Mouse (Mus musculus) myocyte (in vitro differentiated cells): Measurements from ENCODE around the gene Sec14l1. TPM values are rescaled to one million over a fixed set of nuclear protein-coding genes. Genes with fewer than 3 reads are reported as not detected.

Source experiments
- H3K27me3 ChIP-seq: one replicate; pipeline ENCODE4 v1.6.1; 2011; ENCODE audit not compliant: control insufficient read depth, insufficient read depth, insufficient read length
- H3K36me3 ChIP-seq: one replicate; pipeline ENCODE4 v1.6.1; 2011; ENCODE audit not compliant: control insufficient read depth, insufficient read depth
- H3K4me2 ChIP-seq: one replicate; pipeline ENCODE4 v1.6.1; 2011; ENCODE audit warnings: low read depth, control low read depth
- H3K4me3 ChIP-seq: one replicate; pipeline ENCODE4 v1.5.1; 2011; ENCODE audit warnings: mild to moderate bottlenecking, control low read depth, moderate library complexity
- H3K79me2 ChIP-seq: one replicate; pipeline ENCODE4 v1.6.1; 2011; ENCODE audit not compliant: control insufficient read depth, insufficient read depth
- H3ac ChIP-seq: one replicate; pipeline ENCODE4 v1.6.1; 2011; ENCODE audit not compliant: control insufficient read depth, insufficient read length
- CEBPB ChIP-seq: IDR thresholded peaks from 2 replicates; pipeline ENCODE4 v1.6.1; 2011; ENCODE audit warnings: mild to moderate bottlenecking, moderate library complexity; ENCODE audit not compliant: poor library complexity, insufficient read depth, severe bottlenecking
- E2F4 ChIP-seq: IDR thresholded peaks from one replicate; pipeline ENCODE4 v1.6.1; 2011; ENCODE audit warnings: mild to moderate bottlenecking, control low read depth, moderate library complexity; ENCODE audit not compliant: insufficient read depth
- MAX ChIP-seq: IDR thresholded peaks from one replicate; pipeline ENCODE4 v1.6.1; 2011; ENCODE audit warnings: low read depth, mild to moderate bottlenecking, control low read depth
- MYOD1 ChIP-seq, 3 experiments: IDR thresholded peaks; one replicate each; pipeline ENCODE4 v1.6.1; 2011; ENCODE audit warnings: control low read depth in 2 of 3, low read depth in 2 of 3, mild to moderate bottlenecking in 2 of 3, moderate library complexity in 1 of 3; ENCODE audit not compliant: insufficient read length in 2 of 3, control insufficient read depth in 1 of 3
- MYOG ChIP-seq, 3 experiments: IDR thresholded peaks; one replicate each; pipeline ENCODE4 v1.6.1; 2011; ENCODE audit warnings: control low read depth in 2 of 3, low read depth in 2 of 3, mild to moderate bottlenecking in 2 of 3; ENCODE audit not compliant: insufficient read length in 2 of 3, control insufficient read depth in 1 of 3, insufficient read depth in 1 of 3
- POLR2A ChIP-seq: IDR thresholded peaks from one replicate; pipeline ENCODE4 v1.6.1; 2011; ENCODE audit warnings: low read depth, mild to moderate bottlenecking, control low read depth, moderate library complexity; ENCODE audit not compliant: insufficient read length
- POLR2AphosphoS2 ChIP-seq: IDR thresholded peaks from one replicate; pipeline ENCODE4 v1.6.1; 2011; ENCODE audit warnings: low read depth, control low read depth; ENCODE audit not compliant: insufficient read length
- REST ChIP-seq: IDR thresholded peaks from one replicate; pipeline ENCODE4 v1.6.1; 2011; ENCODE audit warnings: mild to moderate bottlenecking, control low read depth, moderate library complexity; ENCODE audit not compliant: insufficient read depth, insufficient read length
- SRF ChIP-seq: IDR thresholded peaks from one replicate; pipeline ENCODE4 v1.6.1; 2011; ENCODE audit warnings: low read depth; ENCODE audit not compliant: control insufficient read depth, insufficient read length
- TCF12 ChIP-seq: IDR thresholded peaks from one replicate; pipeline ENCODE4 v1.6.1; 2011; ENCODE audit warnings: mild to moderate bottlenecking, control low read depth; ENCODE audit not compliant: poor library complexity, insufficient read depth, severe bottlenecking
- TCF3 ChIP-seq: IDR thresholded peaks from one replicate; pipeline ENCODE4 v1.6.1; 2011; ENCODE audit warnings: low read depth, control low read depth; ENCODE audit not compliant: insufficient read length
- USF1 ChIP-seq: IDR thresholded peaks from one replicate; pipeline ENCODE4 v1.6.1; 2011; ENCODE audit warnings: low read depth, mild to moderate bottlenecking, control low read depth, moderate library complexity
- polyA plus RNA-seq: library from polyadenylated mRNA; unstranded; fragments of >200 nt; fragmentation: generic; extraction: Trizol; gene quantifications from one replicate; pipeline ENCODE4 v1.2.1, GENCODE M21; 2012; ENCODE audit warnings: missing spikeins

Gene Sec14l1
- polyA plus RNA-seq, 1 experiment: 84.8 TPM

DNA sequence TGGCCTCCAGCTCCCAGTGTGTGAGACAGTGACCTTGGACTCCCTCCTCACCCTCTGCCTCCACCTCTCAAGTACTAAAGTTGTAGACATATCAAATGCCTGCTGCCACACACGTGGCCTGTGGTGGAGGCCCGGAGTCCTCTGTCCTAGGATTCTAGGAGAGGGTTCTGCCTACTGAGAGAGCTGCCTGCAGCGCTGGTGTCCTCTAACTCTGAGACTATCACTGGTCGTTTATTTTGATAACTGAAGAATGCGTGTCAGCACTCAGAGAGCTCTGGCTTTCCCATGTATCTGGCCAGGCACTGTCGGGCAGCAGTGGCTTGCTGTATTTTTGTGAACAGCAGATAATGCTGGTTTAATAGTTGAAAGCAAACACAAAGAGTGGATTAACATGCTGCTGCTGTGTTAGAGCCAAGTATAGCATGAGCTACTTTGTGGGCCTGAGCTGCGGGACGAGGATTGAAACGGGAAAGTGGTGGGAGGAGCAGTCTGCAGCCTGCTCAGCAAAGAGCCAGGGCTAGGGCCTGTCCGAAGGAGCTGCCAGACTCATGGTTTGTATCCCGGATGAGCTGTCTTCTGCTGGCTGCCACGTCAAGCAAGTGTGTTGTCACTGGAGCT lies 13.1 kb downstream of the Sec14l1 start:
- TF ChIP-seq MYOD1 (IDR thresholded peaks at IDR 0.05; ENCODE audit: control insufficient read depth in 1 of 3, insufficient read length in 2 of 3, low read depth in 2 of 3) (no peak), TCF3 (no peak), USF1 (no peak), SRF (no peak), POLR2AphosphoS2 (no peak), POLR2A (no peak)
- Histone ChIP-seq H3K79me2 (peaks cover 66% of the 10 kb centered on the region), H3ac (no peak overlapping the region), H3K36me3 (peaks cover 9% of the 10 kb centered on the region), H3K4me2 (peak overlapping the region; percentile 49), H3K4me3 (no peak overlapping the region), H3K27me3 (no peaks in the 10 kb centered on the region)

DNA sequence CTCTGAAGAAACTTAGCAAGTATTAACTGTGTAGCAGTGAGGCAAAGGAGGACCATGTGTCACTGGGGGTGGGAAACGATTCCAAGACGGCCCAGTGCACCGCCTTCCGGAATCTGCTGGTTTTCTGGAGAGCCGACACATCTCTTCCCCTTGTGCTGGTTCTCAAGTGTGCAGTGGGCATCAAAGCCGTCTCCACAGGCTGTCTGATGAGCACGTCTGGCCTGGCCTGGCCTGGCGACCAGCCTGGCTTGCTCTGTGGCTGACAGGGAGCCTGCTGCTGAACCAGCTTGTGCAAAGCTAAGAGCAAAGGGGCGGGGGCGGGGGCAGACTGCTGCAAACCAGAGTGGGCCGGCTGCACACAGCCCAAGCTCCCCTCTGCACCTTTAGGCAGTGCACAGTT lies 14.5 kb downstream of the Sec14l1 start:
- Histone ChIP-seq H3K27me3 (no peaks in the 10 kb centered on the region), H3K4me3 (no peak overlapping the region), H3K4me2 (no peak overlapping the region), H3ac (no peak overlapping the region), H3K79me2 (peaks cover 53% of the 10 kb centered on the region), H3K36me3 (peaks cover 9% of the 10 kb centered on the region)
- no peak for TF ChIP-seq TCF3
- TF ChIP-seq CEBPB: no peak
- TF ChIP-seq MAX: no peak
- no peak for TF ChIP-seq MYOG (IDR thresholded peaks at IDR 0.05; ENCODE audit: control insufficient read depth in 1 of 3, insufficient read depth in 1 of 3, insufficient read length in 2 of 3, low read depth in 2 of 3)
- TF ChIP-seq TCF12: no peak
- no peak for TF ChIP-seq E2F4
- TF ChIP-seq REST: no peak
- TF ChIP-seq USF1: no peak
- no peak for TF ChIP-seq MYOD1 (IDR thresholded peaks at IDR 0.05; ENCODE audit: control insufficient read depth in 1 of 3, insufficient read length in 2 of 3, low read depth in 2 of 3)
- no peak for TF ChIP-seq SRF
- no peak for TF ChIP-seq POLR2A

DNA sequence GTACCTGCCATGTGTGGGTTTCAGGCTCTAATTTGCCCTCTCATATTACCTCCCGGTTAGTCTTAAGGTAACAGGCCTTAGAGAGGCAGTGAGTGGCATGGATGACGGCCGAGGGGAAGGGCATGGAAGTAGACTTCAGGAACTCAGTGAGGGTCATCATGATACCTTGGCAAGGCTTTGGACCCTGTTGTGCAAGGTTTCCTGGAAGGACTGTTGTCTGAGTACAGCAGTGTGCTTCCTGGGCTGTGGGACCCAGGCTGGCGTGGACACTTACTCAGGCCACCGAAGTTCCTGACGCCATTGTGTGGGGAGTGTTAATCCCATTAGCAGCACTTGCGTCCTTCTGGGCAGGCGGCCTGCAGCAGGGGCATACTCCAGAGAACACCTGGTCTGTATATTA lies 15.1 kb downstream of the Sec14l1 start:
- Histone ChIP-seq H3ac (no peak overlapping the region), H3K36me3 (peaks cover 9% of the 10 kb centered on the region), H3K4me2 (no peak overlapping the region), H3K4me3 (no peak overlapping the region), H3K27me3 (no peaks in the 10 kb centered on the region), H3K79me2 (peaks cover 50% of the 10 kb centered on the region)
- TF ChIP-seq TCF12 (no peak), TCF3 (no peak), POLR2AphosphoS2 (peak; percentile 18), REST (no peak), E2F4 (no peak), CEBPB (no peak), POLR2A (no peak), SRF (no peak)

DNA sequence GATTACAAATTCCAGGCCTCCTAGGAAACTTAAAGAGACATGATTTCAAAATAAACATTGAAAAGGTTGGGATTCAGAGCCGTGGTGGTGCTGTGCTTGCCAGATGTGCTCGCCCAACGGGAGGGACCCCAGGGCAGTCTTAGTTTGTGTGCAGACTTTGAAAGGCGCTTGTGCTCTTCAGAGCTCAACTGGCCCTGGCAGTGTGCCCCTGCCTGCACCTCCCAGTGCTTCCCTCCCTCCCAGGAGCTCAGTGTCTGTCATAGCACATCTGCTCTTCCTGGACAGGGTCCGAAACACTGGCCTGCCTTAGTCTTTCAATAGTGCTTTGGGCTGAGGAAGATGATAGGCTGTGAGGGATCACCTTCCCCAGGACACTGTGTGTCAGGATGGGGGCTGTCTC lies 15.9 kb downstream of the Sec14l1 start:
- TF ChIP-seq USF1 (no peak), E2F4 (no peak), POLR2AphosphoS2 (no peak), SRF (no peak), MYOG (IDR thresholded peaks at IDR 0.05; ENCODE audit: control insufficient read depth in 1 of 3, insufficient read depth in 1 of 3, insufficient read length in 2 of 3, low read depth in 2 of 3) (no peak), TCF12 (no peak), CEBPB (no peak), MYOD1 (IDR thresholded peaks at IDR 0.05; ENCODE audit: control insufficient read depth in 1 of 3, insufficient read length in 2 of 3, low read depth in 2 of 3) (no peak), POLR2A (no peak), MAX (no peak)
- H3K27me3 ChIP-seq: no peaks in the 10 kb centered on the region
- peaks cover 9% of the 10 kb centered on the region for H3K36me3 ChIP-seq
- H3K4me3 ChIP-seq: no peak overlapping the region
- H3ac ChIP-seq: no peak overlapping the region
- no peak overlapping the region for H3K4me2 ChIP-seq
- H3K79me2 ChIP-seq: peaks cover 48% of the 10 kb centered on the region

DNA sequence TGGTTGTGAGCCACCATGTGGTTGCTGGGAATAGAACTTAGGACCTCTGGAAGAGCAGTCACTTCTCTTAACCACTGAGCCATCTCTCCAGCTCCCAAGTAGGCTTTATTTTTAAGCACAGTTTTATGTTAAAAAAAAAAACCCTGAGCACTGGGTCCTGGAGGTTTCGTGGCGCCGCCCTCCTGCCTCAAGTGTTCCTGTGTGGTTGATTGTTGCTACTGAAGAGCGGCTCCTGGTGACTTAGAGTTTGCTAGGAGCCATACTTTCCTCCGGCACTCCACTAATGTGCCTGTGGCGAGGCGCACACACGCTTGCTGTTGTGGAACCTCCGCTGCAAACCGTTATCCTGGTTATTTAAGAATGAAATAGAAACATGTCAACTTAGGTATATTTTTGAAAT lies 16.5 kb downstream of the Sec14l1 start:
- Histone ChIP-seq H3K27me3 (no peaks in the 10 kb centered on the region), H3ac (no peak overlapping the region), H3K79me2 (peaks cover 46% of the 10 kb centered on the region), H3K4me2 (no peak overlapping the region), H3K4me3 (no peak overlapping the region), H3K36me3 (peaks cover 4% of the 10 kb centered on the region)
- TF ChIP-seq MYOG (IDR thresholded peaks at IDR 0.05; ENCODE audit: control insufficient read depth in 1 of 3, insufficient read depth in 1 of 3, insufficient read length in 2 of 3, low read depth in 2 of 3) (no peak), MYOD1 (IDR thresholded peaks at IDR 0.05; ENCODE audit: control insufficient read depth in 1 of 3, insufficient read length in 2 of 3, low read depth in 2 of 3) (no peak), TCF3 (no peak), MAX (no peak), REST (no peak), SRF (no peak)
